In genomic region chr7:139570788-139571187, GRCm38 (mm10) we compare ENCODE assay signal across 30 mouse cellular contexts. TPM values are rescaled to one million over a fixed set of nuclear protein-coding genes. Genes with fewer than 3 reads are reported as not detected.
"Had no signal": no experiment of that assay in that cellular context is flagged by ENCODE, and none has a peak within 500 bp of the region (broad histone marks: within the 10 kb centered on the region; RNA-seq: fewer than 3 reads in every experiment).

No protein-coding gene starts in this region.

- H3K9me3 ChIP-seq: embryonic facial prominence, embryonic 10.5 days; embryonic facial prominence, embryonic 12.5 days; embryonic facial prominence, embryonic 13.5 days; embryonic facial prominence, embryonic 15.5 days; forebrain, embryonic 10.5 days; forebrain, embryonic 12.5 days; forebrain, embryonic 13.5 days; forebrain, embryonic 15.5 days had no signal

- H3K36me3 ChIP-seq: forebrain, embryonic 12.5 days; forebrain, embryonic 15.5 days had no signal

- ATAC-seq: forebrain, embryonic 13.5 days; forebrain, embryonic 14.5 days; forebrain, embryonic 15.5 days; forebrain, embryonic 16.5 days; forebrain, postnatal 0 days had no signal

- H3K9ac ChIP-seq: embryonic facial prominence, embryonic 12.5 days; embryonic facial prominence, embryonic 13.5 days; embryonic facial prominence, embryonic 15.5 days; forebrain, embryonic 12.5 days; forebrain, embryonic 13.5 days; forebrain, embryonic 15.5 days; forebrain, postnatal 0 days had no signal

- DNase-seq: cerebellum, adult 18-20 months; cerebellum, adult 2 months; cerebellum, adult 8-10 months; cerebellum, adult 9-10 months; cerebellum, adult 9-11 months; cerebellum, postnatal 10 days; cerebellum, postnatal 14 days; cerebellum, postnatal 25 days; cerebellum, postnatal 36 days; embryo, embryonic 11 days; forebrain, postnatal 0 days; gastrocnemius, adult 2 months; gastrocnemius, postnatal 10 days; gastrocnemius, postnatal 14 days; gastrocnemius, postnatal 25 days; gastrocnemius, postnatal 36 days; heart, adult 11 months had no signal

- H3K4me3 ChIP-seq: embryonic facial prominence, embryonic 10.5 days; embryonic facial prominence, embryonic 12.5 days; embryonic facial prominence, embryonic 13.5 days; embryonic facial prominence, embryonic 15.5 days; erythroblast, embryonic 14.5 days; forebrain, embryonic 10.5 days; forebrain, embryonic 12.5 days; forebrain, embryonic 13.5 days; forebrain, embryonic 15.5 days; gastrocnemius, adult 2 months had no signal

- H3K4me2 ChIP-seq: embryonic facial prominence, embryonic 12.5 days; embryonic facial prominence, embryonic 13.5 days; embryonic facial prominence, embryonic 15.5 days; forebrain, embryonic 12.5 days; forebrain, embryonic 13.5 days; forebrain, embryonic 15.5 days had no signal

- H3K27ac ChIP-seq: embryonic facial prominence, embryonic 10.5 days; embryonic facial prominence, embryonic 12.5 days; embryonic facial prominence, embryonic 13.5 days; embryonic facial prominence, embryonic 15.5 days; forebrain, embryonic 10.5 days; forebrain, embryonic 12.5 days; forebrain, embryonic 13.5 days; forebrain, embryonic 15.5 days; gastrocnemius, adult 2 months had no signal

- H3K27me3 ChIP-seq: embryonic facial prominence, embryonic 12.5 days; embryonic facial prominence, embryonic 13.5 days; embryonic facial prominence, embryonic 15.5 days; forebrain, embryonic 15.5 days had no signal

- H3K4me1 ChIP-seq: embryonic facial prominence, embryonic 10.5 days; embryonic facial prominence, embryonic 12.5 days; embryonic facial prominence, embryonic 13.5 days; embryonic facial prominence, embryonic 15.5 days; forebrain, embryonic 10.5 days; forebrain, embryonic 12.5 days; forebrain, embryonic 15.5 days had no signal

RNA-seq across cellular contexts. Expression of gene Nkx6-2, which starts 11.8 kb away (rescaled TPM):
- polyA plus RNA-seq: embryonic facial prominence, embryonic 13.5 days; embryonic facial prominence, embryonic 14.5 days; embryonic facial prominence, embryonic 15.5 days; erythroblast, embryonic 14.5 days; gonadal fat pad, adult 2 months had no signal
